Mouse (Mus musculus): ENCODE measurements around the gene Gspt2.
"Not testable (repeated sequence)": the region's sequence is repeated elsewhere in the genome, so short reads cannot be mapped to it uniquely, and the experiment has no call there.

The Gspt2 gene

GRCm38 (mm10) chrX:94635961-94636563, at the start of gene Gspt2:
Gene Gspt2 (plus strand): TSS chrX:94636069.
- DNase-seq (ENCODE audit: low read depth, low spot score): no peak

- peak; percentile 59 for DNase-seq (ENCODE audit: low read depth, low spot score)
Measured at GRCm38 (mm10) chrX:94624835-94625803, 10.8 kb upstream of the Gspt2 start.

- DNase-seq (ENCODE audit: low read depth, low spot score): no peak
Measured at GRCm38 (mm10) chrX:94636911-94637310, 1.0 kb downstream of the Gspt2 start.

GRCm38 (mm10) chrX:94648541-94648940, 12.7 kb downstream of the Gspt2 start:
- no peak for DNase-seq (ENCODE audit: low read depth, low spot score)

- no peak for DNase-seq (ENCODE audit: low read depth, low spot score)
Measured at GRCm38 (mm10) chrX:94657734-94658133, 21.9 kb downstream of the Gspt2 start.

- DNase-seq (ENCODE audit: low read depth, low spot score): no peak
Measured at GRCm38 (mm10) chrX:94670814-94671213, 34.9 kb downstream of the Gspt2 start.

- DNase-seq (ENCODE audit: low read depth, low spot score): peak; percentile 43
Measured at GRCm38 (mm10) chrX:94674977-94675376, 39.1 kb downstream of the Gspt2 start.

GRCm38 (mm10) chrX:94681581-94681980, 45.7 kb downstream of the Gspt2 start:
- DNase-seq (ENCODE audit: low read depth, low spot score): not testable (repeated sequence)

GRCm38 (mm10) chrX:94689593-94689992, 53.7 kb downstream of the Gspt2 start:
- DNase-seq (ENCODE audit: low read depth, low spot score): not testable (repeated sequence)
